Mouse (Mus musculus) heart, adult 2 months (tissue): ENCODE measurements at regions not wholly inside any gene's neighbourhood (a gene's known extent, or its start where the extent isn't known, plus 50 kb on each side); places are given as distances from the start of the nearest gene placed in this dataset.

ENCODE experiments used
- DNase-seq, 2 experiments: peaks; one replicate each; pipeline ENCODE4 v3.0.0; 2021
- H3K27ac ChIP-seq: fragments of 200-600 bp; 2 replicates; pipeline ENCODE4 v1.8.1; 2022
- H3K27me3 ChIP-seq: fragments of 200-500 bp; 2 replicates; pipeline ENCODE4 v1.6.1; 2012; ENCODE audit warnings: mild to moderate bottlenecking, low read length, inconsistent platforms, mixed read lengths; ENCODE audit not compliant: control insufficient read depth, insufficient read depth
- H3K36me3 ChIP-seq: fragments of 200-500 bp; 2 replicates; pipeline ENCODE4 v1.6.1; 2012; ENCODE audit warnings: low read length, inconsistent platforms; ENCODE audit not compliant: control insufficient read depth, insufficient read depth
- H3K4me1 ChIP-seq: fragments of 200-500 bp; 2 replicates; pipeline ENCODE4 v1.6.1; 2011; ENCODE audit warnings: low read length; ENCODE audit not compliant: control insufficient read depth, insufficient read depth
- H3K4me3 ChIP-seq: fragments of 200-600 bp; 2 replicates; pipeline ENCODE4 v1.8.1; 2022
- H3K79me2 ChIP-seq: fragments of 200-500 bp; replicated peaks from 2 replicates; pipeline ENCODE4 v1.6.1; 2012; ENCODE audit warnings: mild to moderate bottlenecking, inconsistent platforms, low read length, moderate library complexity, mixed read lengths; ENCODE audit not compliant: control insufficient read depth, insufficient read depth
- H3K9ac ChIP-seq: fragments of 200-500 bp; 2 replicates; pipeline ENCODE4 v1.6.1; 2012; ENCODE audit warnings: low read depth, mild to moderate bottlenecking, control low read depth, inconsistent platforms, low read length, mixed read lengths
- CTCF ChIP-seq: fragments of 200-600 bp; IDR thresholded peaks from 2 replicates; pipeline ENCODE4 v1.8.1; 2022; ENCODE audit warnings: antibody characterized with exemption, mild to moderate bottlenecking, moderate library complexity
- EP300 ChIP-seq: fragments of 200-500 bp; IDR thresholded peaks from 2 replicates; pipeline ENCODE4 v1.6.1; 2011; ENCODE audit warnings: low read depth, low read length, control low read depth; ENCODE audit not compliant: insufficient read depth
- POLR2A ChIP-seq: fragments of 200-500 bp; IDR thresholded peaks from 2 replicates; pipeline ENCODE4 v1.6.1; 2011; ENCODE audit warnings: mild to moderate bottlenecking, low read depth, low read length, control low read depth; ENCODE audit not compliant: insufficient read depth
- WGBS: fragments of 180-500 bp; shearing (Covaris S2); methylation state at CpG from one replicate; pipeline ENCODE4 v1.1.7; 2018; 5-methylcytosine and 5-hydroxymethylcytosine counted together
- intact Hi-C: fragments of 180-260 bp; cut with DNase I; formaldehyde crosslinking; loops from one replicate; pipeline ENCODE4 v1.15.1; 2025

- TF ChIP-seq EP300, result no peak
- TF ChIP-seq POLR2A, result no peak
- TF ChIP-seq CTCF, result no peak
- 42% methylated on average over 8 of the region's 8 CpGs for WGBS
- Histone ChIP-seq H3K27ac (no peak overlapping the region), H3K4me1 (no peaks in the 10 kb centered on the region), H3K4me3 (no peak overlapping the region), H3K79me2 (no peaks in the 10 kb centered on the region), H3K27me3 (no peaks in the 10 kb centered on the region), H3K36me3 (no peaks in the 10 kb centered on the region), H3K9ac (no peak overlapping the region)
- intact Hi-C loops, result no loop called here
- no peak for DNase-seq
Observed at GRCm38 (mm10) chr16:52858441-52859209, 404.8 kb upstream of the Alcam start.

GRCm38 (mm10) chr16:52851129-52851528 lies 397.3 kb upstream of the Alcam start:
- no peaks in the 10 kb centered on the region for H3K4me1 ChIP-seq

GRCm38 (mm10) chr16:52818976-52819375 lies 365.1 kb upstream of the Alcam start:
- no peak overlapping the region for H3K9ac ChIP-seq
- 64% methylated on average over 1 of the region's 1 CpGs for WGBS
- H3K27me3 ChIP-seq, result no peaks in the 10 kb centered on the region
- H3K4me1 ChIP-seq, result no peaks in the 10 kb centered on the region
- intact Hi-C loops, result no loop called here
- no peaks in the 10 kb centered on the region for H3K79me2 ChIP-seq
- no peak overlapping the region for H3K27ac ChIP-seq
- no peak for DNase-seq
- H3K4me3 ChIP-seq, result no peak overlapping the region
- H3K36me3 ChIP-seq, result no peaks in the 10 kb centered on the region
- TF ChIP-seq EP300, result no peak
- TF ChIP-seq CTCF, result no peak
- no peak for TF ChIP-seq POLR2A

More at GRCm38 (mm10) chr16:52851129-52851528, 397.3 kb upstream of the Alcam start:
- no peak overlapping the region for H3K9ac ChIP-seq
- H3K4me3 ChIP-seq, result no peak overlapping the region
- no peak for TF ChIP-seq EP300
- TF ChIP-seq POLR2A, result no peak
- no peak for TF ChIP-seq CTCF
- intact Hi-C loops, result no loop called here
- no peaks in the 10 kb centered on the region for H3K79me2 ChIP-seq
- H3K27me3 ChIP-seq, result no peaks in the 10 kb centered on the region
- no peak for DNase-seq
- WGBS, result 95% methylated on average over 2 of the region's 2 CpGs
- no peak overlapping the region for H3K27ac ChIP-seq
- no peaks in the 10 kb centered on the region for H3K36me3 ChIP-seq

- Histone ChIP-seq H3K9ac (no peak overlapping the region), H3K4me3 (no peak overlapping the region), H3K4me1 (no peaks in the 10 kb centered on the region), H3K27me3 (no peaks in the 10 kb centered on the region), H3K27ac (no peak overlapping the region), H3K79me2 (no peaks in the 10 kb centered on the region), H3K36me3 (no peaks in the 10 kb centered on the region)
- intact Hi-C loops, result no loop called here
- DNase-seq, result no peak
- 59% methylated on average over 3 of the region's 3 CpGs for WGBS
- no peak for TF ChIP-seq POLR2A
- TF ChIP-seq EP300, result no peak
- no peak for TF ChIP-seq CTCF
Observed at GRCm38 (mm10) chr16:52811219-52811618, 357.3 kb upstream of the Alcam start.

GRCm38 (mm10) chr16:52804365-52804764 lies 350.5 kb upstream of the Alcam start:
- Histone ChIP-seq H3K9ac (no peak overlapping the region), H3K4me3 (no peak overlapping the region), H3K79me2 (no peaks in the 10 kb centered on the region), H3K36me3 (no peaks in the 10 kb centered on the region), H3K4me1 (no peaks in the 10 kb centered on the region), H3K27ac (no peak overlapping the region), H3K27me3 (no peaks in the 10 kb centered on the region)
- no peak for DNase-seq
- TF ChIP-seq CTCF, result no peak
- no peak for TF ChIP-seq POLR2A
- no peak for TF ChIP-seq EP300
- intact Hi-C loops, result no loop called here

GRCm38 (mm10) chr16:52799715-52800392 lies 346.0 kb upstream of the Alcam start:
- Histone ChIP-seq H3K9ac (no peak overlapping the region), H3K79me2 (no peaks in the 10 kb centered on the region), H3K4me1 (no peaks in the 10 kb centered on the region), H3K36me3 (no peaks in the 10 kb centered on the region), H3K27me3 (no peaks in the 10 kb centered on the region), H3K4me3 (no peak overlapping the region), H3K27ac (no peak overlapping the region)
- WGBS, result 58% methylated on average over 4 of the region's 4 CpGs
- intact Hi-C loops, result no loop called here
- no peak for DNase-seq
- TF ChIP-seq POLR2A (no peak), EP300 (no peak), CTCF (no peak)
